Mouse (Mus musculus): ENCODE results near the gene Mcrip2. TPM values are rescaled to one million over a fixed set of nuclear protein-coding genes. Genes with fewer than 3 reads are reported as not detected.

Mcrip2 gene
- polyA plus RNA-seq, 1 experiment = 36.7 TPM

GRCm38 (mm10) chr17:25844396-25844901 lies 24.1 kb downstream of the Mcrip2 start, which contains the start of gene Rhot2:
Rhot2 (minus strand) TSS chr17:25844851.
- Histone ChIP-seq H3K27me3 (ENCODE audit: control insufficient read depth, insufficient read depth, insufficient read length) (no peaks in the 10 kb centered on the region), H3K36me3 (ENCODE audit: control insufficient read depth, insufficient read depth) (peaks cover 4% of the 10 kb centered on the region), H3K79me2 (ENCODE audit: control insufficient read depth, insufficient read depth) (peaks cover 12% of the 10 kb centered on the region), H3ac (ENCODE audit: control insufficient read depth, insufficient read length) (peak within 1 kb of the TSS; percentile 59), H3K4me2 (ENCODE audit: low read depth) (peak within 1 kb of the TSS; percentile 80), H3K4me3 (peak within 1 kb of the TSS; percentile 42)
- TF ChIP-seq POLR2A (IDR thresholded peaks at IDR 0.05; ENCODE audit: insufficient read length, low read depth) (peak; percentile 91), TCF3 (IDR thresholded peaks at IDR 0.05; ENCODE audit: insufficient read length, low read depth) (no peak), MYOD1 (IDR thresholded peaks at IDR 0.05; ENCODE audit: control insufficient read depth in 1 of 3, insufficient read length in 2 of 3, low read depth in 2 of 3) (no peak), POLR2AphosphoS2 (IDR thresholded peaks at IDR 0.05; ENCODE audit: insufficient read length, low read depth) (peak; percentile 84), MAX (IDR thresholded peaks at IDR 0.05; ENCODE audit: low read depth) (no peak), TCF12 (IDR thresholded peaks at IDR 0.05; ENCODE audit: insufficient read depth, poor library complexity, severe bottlenecking) (no peak), USF1 (IDR thresholded peaks at IDR 0.05; ENCODE audit: low read depth) (no peak), MYOG (IDR thresholded peaks at IDR 0.05; ENCODE audit: control insufficient read depth in 1 of 3, insufficient read depth in 1 of 3, insufficient read length in 2 of 3, low read depth in 2 of 3) (peak in 1 of 3 experiments; percentile 4), REST (IDR thresholded peaks at IDR 0.05; ENCODE audit: insufficient read depth, insufficient read length) (no peak), SRF (IDR thresholded peaks at IDR 0.05; ENCODE audit: control insufficient read depth, insufficient read length, low read depth) (no peak), E2F4 (IDR thresholded peaks at IDR 0.05; ENCODE audit: insufficient read depth) (no peak), CEBPB (IDR thresholded peaks at IDR 0.05; ENCODE audit: insufficient read depth, poor library complexity, severe bottlenecking) (no peak)

- Histone ChIP-seq H3K27me3 (ENCODE audit: control insufficient read depth, insufficient read depth, insufficient read length) (no peaks in the 10 kb centered on the region), H3K4me2 (ENCODE audit: low read depth) (peak overlapping the region; percentile 68), H3K4me3 (peak overlapping the region; percentile 42), H3ac (ENCODE audit: control insufficient read depth, insufficient read length) (peak overlapping the region; percentile 59), H3K36me3 (ENCODE audit: control insufficient read depth, insufficient read depth) (peaks cover 4% of the 10 kb centered on the region), H3K79me2 (ENCODE audit: control insufficient read depth, insufficient read depth) (peaks cover 12% of the 10 kb centered on the region)
- TF ChIP-seq MYOG (IDR thresholded peaks at IDR 0.05; ENCODE audit: control insufficient read depth in 1 of 3, insufficient read depth in 1 of 3, insufficient read length in 2 of 3, low read depth in 2 of 3) = no peak
- no peak for TF ChIP-seq USF1 (IDR thresholded peaks at IDR 0.05; ENCODE audit: low read depth)
- TF ChIP-seq CEBPB (IDR thresholded peaks at IDR 0.05; ENCODE audit: insufficient read depth, poor library complexity, severe bottlenecking) = no peak
- TF ChIP-seq MYOD1 (IDR thresholded peaks at IDR 0.05; ENCODE audit: control insufficient read depth in 1 of 3, insufficient read length in 2 of 3, low read depth in 2 of 3) = no peak
- no peak for TF ChIP-seq REST (IDR thresholded peaks at IDR 0.05; ENCODE audit: insufficient read depth, insufficient read length)
Measured at GRCm38 (mm10) chr17:25843636-25844395, 24.7 kb downstream of the Mcrip2 start.

GRCm38 (mm10) chr17:25843122-25843521 lies 25.4 kb downstream of the Mcrip2 start:
- Histone ChIP-seq H3K36me3 (ENCODE audit: control insufficient read depth, insufficient read depth) (peaks cover 9% of the 10 kb centered on the region), H3K27me3 (ENCODE audit: control insufficient read depth, insufficient read depth, insufficient read length) (no peaks in the 10 kb centered on the region), H3K4me3 (peak overlapping the region; percentile 42), H3ac (ENCODE audit: control insufficient read depth, insufficient read length) (peak overlapping the region; percentile 59), H3K79me2 (ENCODE audit: control insufficient read depth, insufficient read depth) (peaks cover 12% of the 10 kb centered on the region), H3K4me2 (ENCODE audit: low read depth) (peak overlapping the region; percentile 68)
- no peak for TF ChIP-seq E2F4 (IDR thresholded peaks at IDR 0.05; ENCODE audit: insufficient read depth)
- no peak for TF ChIP-seq REST (IDR thresholded peaks at IDR 0.05; ENCODE audit: insufficient read depth, insufficient read length)
- TF ChIP-seq MAX (IDR thresholded peaks at IDR 0.05; ENCODE audit: low read depth) = no peak
- no peak for TF ChIP-seq TCF12 (IDR thresholded peaks at IDR 0.05; ENCODE audit: insufficient read depth, poor library complexity, severe bottlenecking)
- no peak for TF ChIP-seq POLR2A (IDR thresholded peaks at IDR 0.05; ENCODE audit: insufficient read length, low read depth)
- TF ChIP-seq MYOG (IDR thresholded peaks at IDR 0.05; ENCODE audit: control insufficient read depth in 1 of 3, insufficient read depth in 1 of 3, insufficient read length in 2 of 3, low read depth in 2 of 3) = no peak
- TF ChIP-seq MYOD1 (IDR thresholded peaks at IDR 0.05; ENCODE audit: control insufficient read depth in 1 of 3, insufficient read length in 2 of 3, low read depth in 2 of 3) = no peak
- TF ChIP-seq SRF (IDR thresholded peaks at IDR 0.05; ENCODE audit: control insufficient read depth, insufficient read length, low read depth) = no peak
- TF ChIP-seq USF1 (IDR thresholded peaks at IDR 0.05; ENCODE audit: low read depth) = no peak
- no peak for TF ChIP-seq TCF3 (IDR thresholded peaks at IDR 0.05; ENCODE audit: insufficient read length, low read depth)
- no peak for TF ChIP-seq CEBPB (IDR thresholded peaks at IDR 0.05; ENCODE audit: insufficient read depth, poor library complexity, severe bottlenecking)
- no peak for TF ChIP-seq POLR2AphosphoS2 (IDR thresholded peaks at IDR 0.05; ENCODE audit: insufficient read length, low read depth)

- no peaks in the 10 kb centered on the region for H3K27me3 ChIP-seq (ENCODE audit: control insufficient read depth, insufficient read depth, insufficient read length)
- no peak overlapping the region for H3ac ChIP-seq (ENCODE audit: control insufficient read depth, insufficient read length)
- H3K4me2 ChIP-seq (ENCODE audit: low read depth) = no peak overlapping the region
- peaks cover 13% of the 10 kb centered on the region for H3K36me3 ChIP-seq (ENCODE audit: control insufficient read depth, insufficient read depth)
- peaks cover 12% of the 10 kb centered on the region for H3K79me2 ChIP-seq (ENCODE audit: control insufficient read depth, insufficient read depth)
- TF ChIP-seq SRF (IDR thresholded peaks at IDR 0.05; ENCODE audit: control insufficient read depth, insufficient read length, low read depth) = no peak
- no peak for TF ChIP-seq MYOD1 (IDR thresholded peaks at IDR 0.05; ENCODE audit: control insufficient read depth in 1 of 3, insufficient read length in 2 of 3, low read depth in 2 of 3)
- no peak for TF ChIP-seq POLR2AphosphoS2 (IDR thresholded peaks at IDR 0.05; ENCODE audit: insufficient read length, low read depth)
- no peak for TF ChIP-seq E2F4 (IDR thresholded peaks at IDR 0.05; ENCODE audit: insufficient read depth)
- TF ChIP-seq TCF3 (IDR thresholded peaks at IDR 0.05; ENCODE audit: insufficient read length, low read depth) = no peak
- TF ChIP-seq CEBPB (IDR thresholded peaks at IDR 0.05; ENCODE audit: insufficient read depth, poor library complexity, severe bottlenecking) = no peak
- no peak for TF ChIP-seq TCF12 (IDR thresholded peaks at IDR 0.05; ENCODE audit: insufficient read depth, poor library complexity, severe bottlenecking)
- no peak for TF ChIP-seq POLR2A (IDR thresholded peaks at IDR 0.05; ENCODE audit: insufficient read length, low read depth)
- TF ChIP-seq MAX (IDR thresholded peaks at IDR 0.05; ENCODE audit: low read depth) = no peak
- TF ChIP-seq MYOG (IDR thresholded peaks at IDR 0.05; ENCODE audit: control insufficient read depth in 1 of 3, insufficient read depth in 1 of 3, insufficient read length in 2 of 3, low read depth in 2 of 3) = no peak
- H3K4me3 ChIP-seq = no peak overlapping the region
Measured at GRCm38 (mm10) chr17:25842509-25842908, 26.1 kb downstream of the Mcrip2 start.

Data from myocyte (in vitro differentiated cells).